Mouse (Mus musculus) ZHBTc4 (cell line): ENCODE results near the gene Zfp408.

ENCODE experiments used
- DNase-seq: peaks from one replicate; pipeline ENCODE4 v3.0.0-alpha.2; 2011; ENCODE audit warnings: low read depth, low spot score

Zfp408 gene

DNA sequence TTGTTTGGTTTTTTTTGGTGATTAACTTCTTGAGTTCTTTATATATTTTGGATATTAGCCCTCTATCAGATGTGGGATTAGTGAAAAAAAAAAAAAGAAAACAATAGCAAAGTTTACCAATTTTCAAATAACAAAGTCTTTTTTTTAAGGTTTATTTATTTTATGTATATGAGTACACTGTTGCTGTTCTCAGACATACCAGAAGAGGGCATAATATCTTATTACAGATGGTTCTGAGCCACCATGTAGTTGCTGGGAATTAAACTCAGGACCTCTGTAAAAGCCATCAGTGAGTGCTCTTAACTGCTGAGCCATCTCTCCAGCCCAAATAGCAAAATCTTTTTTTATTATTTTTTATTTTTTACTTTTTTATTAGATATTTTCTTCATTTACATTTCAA, 40.2 kb downstream of the Zfp408 start:
- peak; percentile 45 for DNase-seq

DNA sequence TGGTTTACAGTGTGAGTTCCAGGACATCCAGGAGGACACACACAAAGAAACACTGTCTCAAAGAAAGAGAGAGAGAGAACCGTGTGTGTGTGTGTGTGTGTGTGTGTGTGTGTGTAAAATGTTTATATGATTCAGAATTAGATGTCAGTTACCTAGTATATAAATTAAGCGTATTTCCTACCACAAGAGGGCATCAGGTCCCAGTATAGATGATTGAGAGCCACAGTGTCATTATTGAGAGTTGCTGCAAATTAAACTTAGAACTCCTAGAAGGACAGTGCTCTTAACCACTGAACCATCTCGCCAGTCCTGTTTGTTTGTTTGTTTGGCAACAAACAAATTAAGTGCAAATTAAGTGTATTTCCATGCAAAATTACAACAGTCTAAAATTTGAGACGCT, 47.2 kb downstream of the Zfp408 start:
- peak; percentile 22 for DNase-seq

DNA sequence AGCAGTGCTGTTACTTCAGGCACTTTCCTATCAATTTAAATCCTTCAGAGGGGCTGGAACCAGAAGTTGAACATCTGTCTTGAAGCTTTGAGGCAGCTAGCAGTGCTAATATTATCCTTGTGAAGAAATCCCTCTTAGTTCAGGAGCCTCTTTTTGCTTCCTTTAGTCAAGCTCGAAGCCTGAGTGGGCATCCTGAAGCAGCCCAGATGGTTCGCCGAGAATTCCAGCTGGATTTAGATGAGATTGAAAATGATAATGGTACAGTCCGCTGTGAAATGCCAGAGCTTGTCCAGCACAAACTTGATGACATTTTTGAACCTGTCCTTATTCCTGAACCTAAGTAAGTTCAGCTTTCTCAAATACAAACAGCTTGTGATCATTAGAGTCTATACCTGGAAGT, 49.1 kb downstream of the Zfp408 start:
- DNase-seq, result no peak
